In genomic region chr2:156904976-156905717, GRCm38 (mm10) we compare ENCODE assay signal across 9 mouse cellular contexts. TPM values are rescaled to one million over a fixed set of nuclear protein-coding genes. Genes with fewer than 3 reads are reported as not detected.
DNase-seq lines count a peak whose midpoint lies in the region; ATAC-seq and TF ChIP-seq lines count a peak whose summit lies in the region.
"Had no signal": no experiment of that assay in that cellular context is flagged by ENCODE, and none has a peak within 500 bp of the region (broad histone marks: within the 10 kb centered on the region; RNA-seq: fewer than 3 reads in every experiment).

No protein-coding gene starts in this region.

- no peaks in the 10 kb centered on the region for H3K9me3 ChIP-seq in lung, embryonic 14.5 days (ENCODE audit: low read depth, low read length)
- H3K9me3 ChIP-seq: embryonic facial prominence, embryonic 15.5 days had no signal

- no peaks in the 10 kb centered on the region for H3K36me3 ChIP-seq in lung, embryonic 14.5 days (ENCODE audit: insufficient read depth)
- H3K36me3 ChIP-seq: embryonic facial prominence, embryonic 15.5 days had no signal

- no peak overlapping the region for H3K9ac ChIP-seq in lung, embryonic 14.5 days
- H3K9ac ChIP-seq: embryonic facial prominence, embryonic 15.5 days had no signal

- no peak overlapping the region for H3K27ac ChIP-seq in lung, embryonic 14.5 days (ENCODE audit: low read depth)
- H3K27ac ChIP-seq: embryonic facial prominence, embryonic 15.5 days had no signal

- TF ChIP-seq CTCF in lung, embryonic 14.5 days (IDR thresholded peaks at IDR 0.05; ENCODE audit: low read depth), result peak; percentile 82

- H3K27me3 ChIP-seq in lung, embryonic 14.5 days (ENCODE audit: insufficient read depth, low read length), result no peaks in the 10 kb centered on the region
- H3K27me3 ChIP-seq: embryonic facial prominence, embryonic 15.5 days had no signal

- 0 out of 2 replicates have a peak, but pooled peaks have one; percentile 31 for ATAC-seq in lung, embryonic 14.5 days (ENCODE audit: insufficient read depth)
- no peak for ATAC-seq in megakaryocyte progenitor cell, adult 5-6 weeks (replicated peaks; ENCODE audit: poor library complexity)

- DNase-seq in testis, postnatal 10 days (ENCODE audit: low spot score), result peak; percentile 84
- no peak for DNase-seq in testis, postnatal 14 days (ENCODE audit: low spot score)
- DNase-seq in brain, adult 2 months (ENCODE audit: low read depth, low spot score), result peak; percentile 88
- peak; percentile 55 to 70 for DNase-seq in frontal cortex, postnatal 10 days (ENCODE audit: low spot score in 2 of 2)
- DNase-seq in kidney, postnatal 4 days, result peak; percentile 86 to 88
- DNase-seq in lung, embryonic 14.5 days, result peak; percentile 84
- DNase-seq in telencephalon, adult 2 months (ENCODE audit: low read depth, low spot score), result peak; percentile 50

- WGBS in lung, embryonic 14.5 days, result 16% methylated on average over 6 of the region's 6 CpGs

- no peaks in the 10 kb centered on the region for H3K4me1 ChIP-seq in lung, embryonic 14.5 days (ENCODE audit: insufficient read depth)
- H3K4me1 ChIP-seq: embryonic facial prominence, embryonic 15.5 days had no signal

- H3K4me2 ChIP-seq in lung, embryonic 14.5 days, result no peak overlapping the region
- H3K4me2 ChIP-seq: embryonic facial prominence, embryonic 15.5 days had no signal

- H3K4me3 ChIP-seq in lung, embryonic 14.5 days (ENCODE audit: low read depth, low read length), result no peak overlapping the region
- H3K4me3 ChIP-seq: embryonic facial prominence, embryonic 15.5 days had no signal

RNA-seq across cellular contexts. Expression of gene Sla2, which starts 18.2 kb away (rescaled TPM):
- polyA plus RNA-seq in lung, embryonic 14.5 days (2014; fragmentation: Nextera tagmentation; extraction: Ambion mirVana), result 0.21 and 0.50 TPM in 2 replicates
- 0.10 and 0.57 TPM in 2 replicates for total RNA-seq in megakaryocyte progenitor cell, adult 5-6 weeks (2015)
- total RNA-seq in megakaryocyte progenitor cell, adult 5-6 weeks (2017), result 0.37 and 0.92 TPM in 2 replicates

RNA-seq across cellular contexts. Expression of gene Rab5if, which starts 42.2 kb away (rescaled TPM):
- polyA plus RNA-seq in lung, embryonic 14.5 days (2014; fragmentation: Nextera tagmentation; extraction: Ambion mirVana), result 194 and 210 TPM in 2 replicates
- 377 and 404 TPM in 2 replicates for total RNA-seq in megakaryocyte progenitor cell, adult 5-6 weeks (2015)
- 204 and 210 TPM in 2 replicates for total RNA-seq in megakaryocyte progenitor cell, adult 5-6 weeks (2017)

RNA-seq across cellular contexts. Expression of gene 4930518I15Rik, which starts 47.4 kb away (rescaled TPM):
- 5.7 and 7.2 TPM in 2 replicates for polyA plus RNA-seq in lung, embryonic 14.5 days (2014; fragmentation: Nextera tagmentation; extraction: Ambion mirVana)
- total RNA-seq in megakaryocyte progenitor cell, adult 5-6 weeks (2015), result 0.42 and 3.0 TPM in 2 replicates
- total RNA-seq in megakaryocyte progenitor cell, adult 5-6 weeks (2017), result 1.2 TPM in 1 of 2 replicates, not detected in the other
